Mouse (Mus musculus): ENCODE measurements around the gene Cr1l. TPM values are rescaled to one million over a fixed set of nuclear protein-coding genes. Genes with fewer than 3 reads are reported as not detected.

Gene Cr1l
- polyA plus RNA-seq, 1 experiment: 31.3 TPM

DNA sequence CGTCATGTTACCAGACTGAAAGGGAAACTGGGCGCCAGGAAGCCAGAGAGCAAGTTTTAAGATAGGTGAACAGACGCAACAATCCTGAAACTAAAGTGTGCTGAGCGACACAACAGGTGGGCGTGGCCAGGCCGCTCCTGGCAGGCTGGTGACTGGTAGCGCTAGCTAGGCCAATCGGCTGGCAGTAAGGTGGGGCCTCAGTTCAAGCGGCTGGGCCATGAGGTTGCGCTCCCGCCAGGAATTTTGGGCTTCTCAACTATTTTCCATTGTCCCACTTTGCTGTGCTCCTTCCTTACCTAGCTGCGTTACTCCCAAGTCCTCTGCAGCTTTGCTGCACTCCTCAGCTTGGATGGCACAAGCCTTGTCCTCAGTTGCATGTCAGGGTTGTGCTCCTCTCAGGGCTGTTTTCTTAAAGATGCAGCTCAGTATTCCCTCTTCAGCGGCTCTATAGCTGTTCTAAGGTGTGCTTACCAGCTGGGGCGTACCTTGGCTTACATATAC lies 39.1 kb downstream of the Cr1l start, which contains the start of gene Cd46:
Cd46 (minus strand) TSS at position 30 of the 501 bp plus-strand sequence.
- no peaks in the 10 kb centered on the region for H3K79me3 ChIP-seq (ENCODE audit: low read depth)

GRCm38 (mm10) chr1:195091699-195092219 lies 39.6 kb downstream of the Cr1l start:
- TF ChIP-seq MYOD1 (IDR thresholded peaks at IDR 0.05; ENCODE audit: control insufficient read depth, insufficient read length, low read depth): no peak
- TF ChIP-seq MAX (IDR thresholded peaks at IDR 0.05): no peak
- TF ChIP-seq FOSL1 (IDR thresholded peaks at IDR 0.05; ENCODE audit: insufficient read depth, low read length, poor library complexity, severe bottlenecking): no peak
- TF ChIP-seq CTCF (IDR thresholded peaks at IDR 0.05; ENCODE audit: control insufficient read depth, insufficient read depth, insufficient read length): no peak
- no peak for TF ChIP-seq USF1 (IDR thresholded peaks at IDR 0.05; ENCODE audit: low read depth)
- H3K79me3 ChIP-seq (ENCODE audit: low read depth): no peaks in the 10 kb centered on the region
- no peaks in the 10 kb centered on the region for H3K27me3 ChIP-seq (ENCODE audit: control insufficient read depth, insufficient read depth, insufficient read length)
- H3K36me3 ChIP-seq (ENCODE audit: control insufficient read depth, insufficient read depth): no peaks in the 10 kb centered on the region
- no peak overlapping the region for H3ac ChIP-seq (ENCODE audit: control insufficient read depth, insufficient read length, low read depth)
- peak overlapping the region; percentile 6 for H3K4me3 ChIP-seq (ENCODE audit: insufficient read depth, poor library complexity, severe bottlenecking)
- no peaks in the 10 kb centered on the region for H3K79me2 ChIP-seq (ENCODE audit: control insufficient read depth, insufficient read depth)

More for the DNA sequence above, 39.1 kb downstream of the Cr1l start, which contains the start of gene Cd46:
- Histone ChIP-seq H3K79me2 (ENCODE audit: control insufficient read depth, insufficient read depth) (no peaks in the 10 kb centered on the region), H3ac (ENCODE audit: control insufficient read depth, insufficient read length, low read depth) (no peak within 1 kb of the TSS), H3K4me3 (ENCODE audit: insufficient read depth, poor library complexity, severe bottlenecking) (peak within 1 kb of the TSS; percentile 6), H3K27me3 (ENCODE audit: control insufficient read depth, insufficient read depth, insufficient read length) (no peaks in the 10 kb centered on the region), H3K36me3 (ENCODE audit: control insufficient read depth, insufficient read depth) (no peaks in the 10 kb centered on the region)
- no peak for TF ChIP-seq CEBPB (IDR thresholded peaks at IDR 0.05; ENCODE audit: low read depth)
- TF ChIP-seq MYOG (IDR thresholded peaks at IDR 0.05; ENCODE audit: control insufficient read depth, extremely low read depth, insufficient read length): no peak
- no peak for TF ChIP-seq MYOD1 (IDR thresholded peaks at IDR 0.05; ENCODE audit: control insufficient read depth, insufficient read length, low read depth)
- no peak for TF ChIP-seq USF1 (IDR thresholded peaks at IDR 0.05; ENCODE audit: low read depth)
- no peak for TF ChIP-seq FOSL1 (IDR thresholded peaks at IDR 0.05; ENCODE audit: insufficient read depth, low read length, poor library complexity, severe bottlenecking)
- no peak for TF ChIP-seq CTCF (IDR thresholded peaks at IDR 0.05; ENCODE audit: control insufficient read depth, insufficient read depth, insufficient read length)
- TF ChIP-seq MAX (IDR thresholded peaks at IDR 0.05): no peak

- no peak for TF ChIP-seq MYOG (IDR thresholded peaks at IDR 0.05; ENCODE audit: control insufficient read depth, extremely low read depth, insufficient read length)
- TF ChIP-seq CTCF (IDR thresholded peaks at IDR 0.05; ENCODE audit: control insufficient read depth, insufficient read depth, insufficient read length): no peak
- no peak for TF ChIP-seq USF1 (IDR thresholded peaks at IDR 0.05; ENCODE audit: low read depth)
- no peak for TF ChIP-seq FOSL1 (IDR thresholded peaks at IDR 0.05; ENCODE audit: insufficient read depth, low read length, poor library complexity, severe bottlenecking)
- no peak for TF ChIP-seq MAX (IDR thresholded peaks at IDR 0.05)
- Histone ChIP-seq H3K4me3 (ENCODE audit: insufficient read depth, poor library complexity, severe bottlenecking) (no peak overlapping the region), H3K79me2 (ENCODE audit: control insufficient read depth, insufficient read depth) (no peaks in the 10 kb centered on the region), H3ac (ENCODE audit: control insufficient read depth, insufficient read length, low read depth) (no peak overlapping the region), H3K36me3 (ENCODE audit: control insufficient read depth, insufficient read depth) (no peaks in the 10 kb centered on the region), H3K79me3 (ENCODE audit: low read depth) (no peaks in the 10 kb centered on the region), H3K27me3 (ENCODE audit: control insufficient read depth, insufficient read depth, insufficient read length) (no peaks in the 10 kb centered on the region)
Observed at GRCm38 (mm10) chr1:195082142-195082541, 49.2 kb downstream of the Cr1l start.

Other genes starting within 250 kb of the Cr1l start
- 6.7 TPM for gene Cd34, start 192.8 kb downstream of the Cr1l start, polyA plus RNA-seq (2012; fragmentation: generic; extraction: Trizol)
- gene Cd46, start 39.3 kb downstream of the Cr1l start, polyA plus RNA-seq (2012; fragmentation: generic; extraction: Trizol): 0.06 TPM
- 0.02 TPM for gene Cr2, start 45.1 kb upstream of the Cr1l start, polyA plus RNA-seq (2012; fragmentation: generic; extraction: Trizol)

All from C2C12 (cell line).